Mouse (Mus musculus): ENCODE data around the gene Htr1d.

- TF ChIP-seq CTCF (IDR thresholded peaks at IDR 0.05; ENCODE audit: extremely low read depth, insufficient read depth, low read length) (no peak), POLR2A (IDR thresholded peaks at IDR 0.05; ENCODE audit: extremely low read depth, insufficient read depth, low read length) (no peak)
These were observed 26.9 kb downstream of the Htr1d start for GRCm38 (mm10) chr4:136450271-136450670.
